ENCODE assay signal across 20 mouse cellular contexts in genomic region chrX:12930242-12930641, GRCm38 (mm10).
A peak's percentile ranks its signal among the peaks of the same experiment; 100 is the strongest.
DNase-seq lines count a peak whose midpoint lies in the region; ATAC-seq and TF ChIP-seq lines count a peak whose summit lies in the region.
"Had no signal": no experiment of that assay in that cellular context is flagged by ENCODE, and none has a peak within 500 bp of the region (broad histone marks: within the 10 kb centered on the region; RNA-seq: fewer than 3 reads in every experiment).

No protein-coding gene starts in this region.

- TF ChIP-seq CTCF in MEL (IDR thresholded peaks at IDR 0.05 in 2 of 3, conservative IDR thresholded peaks at IDR 0.05 in 1 of 3; ENCODE audit: control insufficient read depth in 1 of 3, insufficient read depth in 1 of 3, low read depth in 2 of 3, low read length in 3 of 3, poor library complexity in 1 of 3, severe bottlenecking in 1 of 3), result no peak

- TF ChIP-seq RAD21 in MEL (IDR thresholded peaks at IDR 0.05; ENCODE audit: low read depth, low read length), result no peak

- H3K4me1 ChIP-seq in heart, embryonic 12.5 days (replicated peaks), result peaks cover 21% of the 10 kb centered on the region
- H3K4me1 ChIP-seq in MEL (ENCODE audit: control insufficient read depth in 1 of 2, insufficient read depth in 2 of 2, low read length in 2 of 2), result peaks cover 6 to 19% of the 10 kb centered on the region in 2 experiments
- peaks cover 10% of the 10 kb centered on the region for H3K4me1 ChIP-seq in liver, embryonic 13.5 days (replicated peaks)
- H3K4me1 ChIP-seq: hindbrain, embryonic 12.5 days; hindbrain, embryonic 15.5 days had no signal

- no peak overlapping the region for H3K27ac ChIP-seq in heart, embryonic 12.5 days (ENCODE audit: poor library complexity, severe bottlenecking)
- no peak overlapping the region; the same call in 1 of the 2 replicates for H3K27ac ChIP-seq in MEL (ENCODE audit: control insufficient read depth, low read depth, low read length)
- no peak overlapping the region for H3K27ac ChIP-seq in liver, embryonic 13.5 days
- H3K27ac ChIP-seq: gastrocnemius, adult 2 months; heart, embryonic 13.5 days; hindbrain, embryonic 12.5 days; hindbrain, embryonic 15.5 days had no signal

- WGBS in heart, embryonic 12.5 days, result 51% methylated on average over 2 of the region's 2 CpGs
- 29% methylated on average over 2 of the region's 2 CpGs for WGBS in liver, embryonic 13.5 days (ENCODE audit: insufficient replicate concordance)

- no peak overlapping the region for H3K9ac ChIP-seq in heart, embryonic 12.5 days
- no peak overlapping the region for H3K9ac ChIP-seq in MEL (ENCODE audit: control insufficient read depth, low read depth, low read length, poor library complexity, severe bottlenecking)
- no peak overlapping the region for H3K9ac ChIP-seq in liver, embryonic 13.5 days
- H3K9ac ChIP-seq: forebrain, postnatal 0 days; heart, embryonic 13.5 days; hindbrain, embryonic 12.5 days; hindbrain, embryonic 15.5 days had no signal

- TF ChIP-seq EP300 in MEL (IDR thresholded peaks at IDR 0.05; ENCODE audit: low read depth in 1 of 2, low read length in 2 of 2), result no peak

- H3K79me2 ChIP-seq in MEL (ENCODE audit: control insufficient read depth, insufficient read depth, low read length, poor library complexity), result no peaks in the 10 kb centered on the region

- no peak overlapping the region for H3K4me3 ChIP-seq in heart, embryonic 12.5 days
- H3K4me3 ChIP-seq in MEL (ENCODE audit: control insufficient read depth in 1 of 2, insufficient read depth in 1 of 2, low read depth in 2 of 2, low read length in 2 of 2), result no peak overlapping the region
- H3K4me3 ChIP-seq in liver, embryonic 13.5 days (replicated peaks), result no peak overlapping the region
- H3K4me3 ChIP-seq: gastrocnemius, adult 2 months; heart, embryonic 13.5 days; hindbrain, embryonic 12.5 days; hindbrain, embryonic 15.5 days had no signal

- H3K4me2 ChIP-seq in heart, embryonic 12.5 days, result no peak overlapping the region
- no peak overlapping the region for H3K4me2 ChIP-seq in liver, embryonic 13.5 days
- H3K4me2 ChIP-seq: heart, embryonic 13.5 days; hindbrain, embryonic 12.5 days; hindbrain, embryonic 15.5 days had no signal

- intact Hi-C loops in heart, postnatal 14 days (cut with DNase I), result no loop called here

- TF ChIP-seq POLR2A in MEL (IDR thresholded peaks at IDR 0.05; ENCODE audit: control insufficient read depth in 1 of 2, insufficient read depth in 1 of 2, low read depth in 1 of 2, low read length in 2 of 2, poor library complexity in 1 of 2), result no peak

- H3K36me3 ChIP-seq in heart, embryonic 12.5 days, result no peaks in the 10 kb centered on the region
- peaks cover 0 to 17% of the 10 kb centered on the region in 2 experiments; a peak in 2 of 4 replicates for H3K36me3 ChIP-seq in MEL (ENCODE audit: control insufficient read depth in 1 of 2, insufficient read depth in 2 of 2, low read length in 2 of 2)
- H3K36me3 ChIP-seq in liver, embryonic 13.5 days, result no peaks in the 10 kb centered on the region
- H3K36me3 ChIP-seq: heart, embryonic 13.5 days; hindbrain, embryonic 12.5 days; hindbrain, embryonic 15.5 days had no signal

- 0 out of 2 replicates have a peak, but pooled peaks have one; percentile 44 for ATAC-seq in heart, embryonic 12.5 days (ENCODE audit: insufficient number of reproducible peaks, low FRiP score)
- ATAC-seq in liver, embryonic 13.5 days (ENCODE audit: low read depth), result peak; percentile 68; the same call in 1 of the 2 replicates
- ATAC-seq: forebrain, embryonic 14.5 days; forebrain, postnatal 0 days had no signal

- no peaks in the 10 kb centered on the region for H3K27me3 ChIP-seq in heart, embryonic 12.5 days (replicated peaks)
- H3K27me3 ChIP-seq in MEL (ENCODE audit: control insufficient read depth in 1 of 2, insufficient read depth in 2 of 2, low read length in 2 of 2), result no peaks in the 10 kb centered on the region
- no peaks in the 10 kb centered on the region for H3K27me3 ChIP-seq in liver, embryonic 13.5 days
- H3K27me3 ChIP-seq: heart, embryonic 13.5 days; hindbrain, embryonic 12.5 days; hindbrain, embryonic 15.5 days had no signal

- DNase-seq in heart, postnatal 14 days, result no peak
- peak; percentile 55 for DNase-seq in MEL (ENCODE audit: low read depth, low spot score)
- DNase-seq in liver, embryonic 13.5 days, result no peak
- DNase-seq in cerebellum, postnatal 4 days (ENCODE audit: low spot score in 2 of 2), result no peak
- DNase-seq in cerebellum, postnatal 36 days, result no peak
- DNase-seq: adrenal gland, adult 2 months; adrenal gland, postnatal 14 days; cerebellum, adult 11 months; cerebellum, adult 2 months; cerebellum, adult 9-11 months; cerebellum, postnatal 25 days; forebrain, postnatal 0 days; gastrocnemius, adult 2 months; gastrocnemius, postnatal 14 days; heart, adult 18-20 months had no signal

- no peaks in the 10 kb centered on the region for H3K9me3 ChIP-seq in heart, embryonic 12.5 days (replicated peaks)
- H3K9me3 ChIP-seq in MEL (replicated peaks; ENCODE audit: insufficient read depth, low read length), result no peaks in the 10 kb centered on the region
- no peaks in the 10 kb centered on the region for H3K9me3 ChIP-seq in liver, embryonic 13.5 days (replicated peaks)
- H3K9me3 ChIP-seq: heart, embryonic 13.5 days; hindbrain, embryonic 12.5 days; hindbrain, embryonic 15.5 days had no signal

TF ChIP-seq in MEL, 35 proteins besides CTCF, POLR2A, EP300 and RAD21:
- no peak for TF ChIP-seq SMC3 (IDR thresholded peaks at IDR 0.05; ENCODE audit: low read depth, low read length)
- no peak for TF ChIP-seq POLR2AphosphoS2 (IDR thresholded peaks at IDR 0.05; ENCODE audit: low read length)
- 0 out of 2 replicates have a peak, but pooled peaks have one; percentile 39 for TF ChIP-seq MAZ (IDR thresholded peaks at IDR 0.05; ENCODE audit: low read depth, low read length)
- no peak for TF ChIP-seq ZMIZ1 (IDR thresholded peaks at IDR 0.05; ENCODE audit: low read depth, low read length)
- no peak for TF ChIP-seq JUND (IDR thresholded peaks at IDR 0.05; ENCODE audit: low read depth, low read length)
- no peak for TF ChIP-seq GATA1 (IDR thresholded peaks at IDR 0.05; ENCODE audit: low read depth, low read length)
- TF ChIP-seq NELFE (IDR thresholded peaks at IDR 0.05; ENCODE audit: low read depth, low read length), result no peak
- TF ChIP-seq CHD1 (IDR thresholded peaks at IDR 0.05; ENCODE audit: low read depth, low read length), result no peak
